16 mouse cellular contexts compared by ENCODE assay signal in genomic region chr1:129473504-129473903, GRCm38 (mm10).
DNase-seq lines count a peak whose midpoint lies in the region; ATAC-seq lines count a peak whose summit lies in the region.
"Had no signal": no experiment of that assay in that cellular context is flagged by ENCODE, and none has a peak within 500 bp of the region (broad histone marks: within the 10 kb centered on the region; RNA-seq: fewer than 3 reads in every experiment).

No protein-coding gene starts in this region.

- no peaks in the 10 kb centered on the region for H3K9me3 ChIP-seq in forebrain, embryonic 12.5 days
- no peaks in the 10 kb centered on the region for H3K9me3 ChIP-seq in forebrain, embryonic 16.5 days (ENCODE audit: control insufficient read depth, low read length)
- H3K9me3 ChIP-seq in embryonic facial prominence, embryonic 12.5 days = no peaks in the 10 kb centered on the region
- no peaks in the 10 kb centered on the region for H3K9me3 ChIP-seq in midbrain, embryonic 10.5 days (replicated peaks)
- no peaks in the 10 kb centered on the region for H3K9me3 ChIP-seq in neural tube, embryonic 14.5 days (ENCODE audit: control insufficient read depth, low read length)
- H3K9me3 ChIP-seq: embryonic facial prominence, embryonic 15.5 days; liver, embryonic 13.5 days had no signal

- peak; percentile 83 for ATAC-seq in forebrain, embryonic 12.5 days (ENCODE audit: low FRiP score)
- ATAC-seq in forebrain, embryonic 16.5 days = no peak
- ATAC-seq in embryonic facial prominence, embryonic 12.5 days (ENCODE audit: insufficient number of reproducible peaks, insufficient read depth, low FRiP score, low TSS enrichment) = peak; percentile 80; the same call in 1 of the 2 replicates
- peak; percentile 94; the same call in 1 of the 2 replicates for ATAC-seq in neural tube, embryonic 14.5 days (ENCODE audit: low read depth)

- H3K27ac ChIP-seq in forebrain, embryonic 12.5 days = no peak overlapping the region
- no peak overlapping the region for H3K27ac ChIP-seq in forebrain, embryonic 16.5 days (ENCODE audit: low read length)
- H3K27ac ChIP-seq in embryonic facial prominence, embryonic 12.5 days = no peak overlapping the region
- H3K27ac ChIP-seq in midbrain, embryonic 10.5 days (replicated peaks) = no peak overlapping the region
- H3K27ac ChIP-seq in neural tube, embryonic 14.5 days (ENCODE audit: low read depth, low read length) = no peak overlapping the region
- H3K27ac ChIP-seq: embryonic facial prominence, embryonic 15.5 days; liver, embryonic 13.5 days had no signal

- peak; percentile 23 for DNase-seq in midbrain, embryonic 10.5 days (ENCODE audit: low spot score)
- no peak for DNase-seq in left cerebral cortex, postnatal 14 days (ENCODE audit: low spot score in 2 of 2)
- no peak for DNase-seq in heart, postnatal 4 days
- no peak for DNase-seq in adrenal gland, adult 2 months
- DNase-seq: adrenal gland, postnatal 36 days; cerebellum, adult 11-12 months; kidney, adult 2 months; liver, embryonic 13.5 days; lung, postnatal 10 days; right cerebral cortex, adult 18-20 months; thymus, adult 18-20 months had no signal

- WGBS in forebrain, embryonic 12.5 days = 67% methylated on average over 7 of the region's 7 CpGs
- 57% methylated on average over 7 of the region's 7 CpGs for whole genome bisulfite sequencing in forebrain, embryonic 16.5 days
- 69% methylated on average over 7 of the region's 7 CpGs for WGBS in embryonic facial prominence, embryonic 12.5 days
- WGBS in midbrain, embryonic 10.5 days = 68% methylated on average over 7 of the region's 7 CpGs
- 23% methylated on average over 7 of the region's 7 CpGs for WGBS in neural tube, embryonic 14.5 days

- H3K27me3 ChIP-seq in forebrain, embryonic 12.5 days = no peaks in the 10 kb centered on the region
- H3K27me3 ChIP-seq in forebrain, embryonic 16.5 days (replicated peaks; ENCODE audit: control insufficient read depth, insufficient read depth, low read length) = no peaks in the 10 kb centered on the region
- H3K27me3 ChIP-seq in embryonic facial prominence, embryonic 12.5 days = no peaks in the 10 kb centered on the region
- H3K27me3 ChIP-seq in midbrain, embryonic 10.5 days (ENCODE audit: low read depth, poor library complexity, severe bottlenecking) = no peaks in the 10 kb centered on the region
- H3K27me3 ChIP-seq in neural tube, embryonic 14.5 days (ENCODE audit: control insufficient read depth, insufficient read depth, low read length) = no peaks in the 10 kb centered on the region
- H3K27me3 ChIP-seq: embryonic facial prominence, embryonic 15.5 days; liver, embryonic 13.5 days had no signal

- intact Hi-C loops in left cerebral cortex, postnatal 14 days (cut with DNase I) = no loop called here

- no peaks in the 10 kb centered on the region for H3K4me1 ChIP-seq in forebrain, embryonic 12.5 days
- H3K4me1 ChIP-seq in forebrain, embryonic 16.5 days (replicated peaks; ENCODE audit: control insufficient read depth, insufficient read depth, low read length) = no peaks in the 10 kb centered on the region
- no peaks in the 10 kb centered on the region for H3K4me1 ChIP-seq in embryonic facial prominence, embryonic 12.5 days
- H3K4me1 ChIP-seq in midbrain, embryonic 10.5 days = no peaks in the 10 kb centered on the region
- no peaks in the 10 kb centered on the region for H3K4me1 ChIP-seq in neural tube, embryonic 14.5 days (ENCODE audit: control insufficient read depth, insufficient read depth, low read length)
- H3K4me1 ChIP-seq: embryonic facial prominence, embryonic 15.5 days; liver, embryonic 13.5 days had no signal

- H3K9ac ChIP-seq in forebrain, embryonic 12.5 days = no peak overlapping the region
- no peak overlapping the region for H3K9ac ChIP-seq in forebrain, embryonic 16.5 days (replicated peaks; ENCODE audit: low read depth, low read length)
- H3K9ac ChIP-seq in embryonic facial prominence, embryonic 12.5 days = no peak overlapping the region
- no peak overlapping the region for H3K9ac ChIP-seq in neural tube, embryonic 14.5 days (replicated peaks; ENCODE audit: low read depth, low read length)
- H3K9ac ChIP-seq: embryonic facial prominence, embryonic 15.5 days; liver, embryonic 13.5 days had no signal

- no peak overlapping the region for H3K4me3 ChIP-seq in forebrain, embryonic 12.5 days (replicated peaks)
- H3K4me3 ChIP-seq in forebrain, embryonic 16.5 days (replicated peaks; ENCODE audit: low read length) = no peak overlapping the region
- H3K4me3 ChIP-seq in embryonic facial prominence, embryonic 12.5 days = no peak overlapping the region
- H3K4me3 ChIP-seq in midbrain, embryonic 10.5 days = no peak overlapping the region
- H3K4me3 ChIP-seq in neural tube, embryonic 14.5 days (ENCODE audit: low read depth, low read length) = no peak overlapping the region
- H3K4me3 ChIP-seq: embryonic facial prominence, embryonic 15.5 days; liver, embryonic 13.5 days had no signal

- no peak overlapping the region for H3K4me2 ChIP-seq in forebrain, embryonic 12.5 days
- no peak overlapping the region for H3K4me2 ChIP-seq in forebrain, embryonic 16.5 days (ENCODE audit: low read length)
- H3K4me2 ChIP-seq in embryonic facial prominence, embryonic 12.5 days (replicated peaks) = no peak overlapping the region
- no peak overlapping the region for H3K4me2 ChIP-seq in neural tube, embryonic 14.5 days (ENCODE audit: low read depth, low read length)
- H3K4me2 ChIP-seq: embryonic facial prominence, embryonic 15.5 days; liver, embryonic 13.5 days had no signal

- no peaks in the 10 kb centered on the region for H3K36me3 ChIP-seq in forebrain, embryonic 12.5 days (replicated peaks)
- H3K36me3 ChIP-seq in forebrain, embryonic 16.5 days (ENCODE audit: control insufficient read depth, insufficient read depth) = no peaks in the 10 kb centered on the region
- no peaks in the 10 kb centered on the region for H3K36me3 ChIP-seq in embryonic facial prominence, embryonic 12.5 days
- no peaks in the 10 kb centered on the region for H3K36me3 ChIP-seq in midbrain, embryonic 10.5 days
- H3K36me3 ChIP-seq in neural tube, embryonic 14.5 days (ENCODE audit: control insufficient read depth, insufficient read depth, low read length) = no peaks in the 10 kb centered on the region
- H3K36me3 ChIP-seq: embryonic facial prominence, embryonic 15.5 days; liver, embryonic 13.5 days had no signal
